Mouse (Mus musculus) megakaryocyte, embryonic 14.5 days (primary cell): Measurements from ENCODE around the gene Iqcf3.
"Not testable (repeated sequence)": the region's sequence is repeated elsewhere in the genome, so short reads cannot be mapped to it uniquely, and the experiment has no call there.

Source experiments
- FLI1 ChIP-seq: IDR thresholded peaks from 2 replicates; pipeline ENCODE4 v1.6.1; 2012; ENCODE audit warnings: low read length, inconsistent platforms, mixed read lengths
- GATA1 ChIP-seq: IDR thresholded peaks from 3 replicates; pipeline ENCODE4 v1.6.1; 2012; ENCODE audit warnings: mixed read lengths, low read length, inconsistent platforms, borderline replicate concordance

DNA sequence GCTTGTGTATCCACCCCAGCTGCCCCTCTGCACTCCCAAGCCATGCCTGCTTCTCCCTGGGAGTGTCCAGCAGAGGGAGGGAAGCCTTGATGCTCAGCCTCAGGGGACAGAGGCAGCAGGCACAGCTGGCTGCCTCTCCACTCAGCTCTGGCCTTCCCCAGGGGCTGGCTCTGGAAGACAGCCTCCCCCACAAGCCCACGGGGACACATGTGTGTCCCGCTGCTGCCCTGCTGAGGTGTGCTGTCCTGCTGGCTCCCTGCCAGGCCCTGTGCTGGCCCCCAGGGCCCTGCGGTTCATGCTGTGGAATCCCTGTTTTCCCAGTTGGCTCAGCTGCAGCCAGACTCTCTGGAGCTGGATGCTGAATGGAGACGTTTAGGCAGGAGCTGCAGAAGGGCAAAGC, 34.0 kb upstream of the Iqcf3 start:
- not testable (repeated sequence) for TF ChIP-seq GATA1, FLI1
